Mouse (Mus musculus) T-helper 1 cell (primary cell): Measurements from ENCODE around the gene Rgl2.
"Not testable (repeated sequence)": the region's sequence is repeated elsewhere in the genome, so short reads cannot be mapped to it uniquely, and the experiment has no call there.

Experiments
- in situ Hi-C: fragments of 300-600 bp; cut with MboI, MseI; formaldehyde crosslinking; loops from one replicate; pipeline ENCODE4 v1.15.1; 2025; ENCODE audit warnings: high pct_unique_total_duplicates

Gene Rgl2

GRCm38 (mm10) chr17:33968489-33968888, 39.1 kb downstream of the Rgl2 start:
- in situ Hi-C loops: no loop called here

- in situ Hi-C loops: no loop called here
These were observed 39.6 kb downstream of the Rgl2 start for GRCm38 (mm10) chr17:33968927-33969326.

- in situ Hi-C loops: no loop called here
These were observed 40.1 kb downstream of the Rgl2 start for GRCm38 (mm10) chr17:33969394-33969793.

- in situ Hi-C loops: loop anchor here (5.0 to 10.0 kb wide), 2 partner anchors 35 to 1588 kb away; partner anchors contain the start of gene Wiz
These were observed 43.3 kb downstream of the Rgl2 start for GRCm38 (mm10) chr17:33972691-33973090.

DNA sequence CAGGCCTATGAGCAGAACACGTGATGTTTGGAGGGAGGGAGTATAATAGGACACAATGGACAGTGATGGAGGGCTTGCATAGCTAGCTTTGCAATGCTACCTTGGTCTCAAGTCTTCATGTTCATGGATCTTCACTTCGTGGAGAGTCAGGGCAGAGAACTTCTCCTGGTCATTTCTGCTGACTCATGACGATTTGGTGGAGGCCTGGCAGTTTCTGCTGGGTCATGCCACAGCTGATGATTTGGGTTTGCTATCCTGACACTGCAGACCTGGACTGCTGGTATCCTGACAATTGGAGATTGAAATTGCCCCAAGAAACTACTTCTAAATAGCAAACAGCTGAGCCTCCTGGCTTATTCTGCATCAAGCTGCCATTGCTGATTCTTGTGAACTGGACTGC, 44.2 kb downstream of the Rgl2 start:
- in situ Hi-C loops: loop anchor here (5.0 to 10.0 kb wide), 2 partner anchors 34 to 1589 kb away; partner anchors contain the start of gene Wiz

GRCm38 (mm10) chr17:33977861-33978557, 48.7 kb downstream of the Rgl2 start:
- in situ Hi-C loops: loop anchor here (10.0 kb wide), 1 partner anchor 1593 kb away; the partner anchor contains the start of gene Wiz

GRCm38 (mm10) chr17:33978631-33979031, 49.3 kb downstream of the Rgl2 start:
- in situ Hi-C loops: loop anchor here (10.0 kb wide), 1 partner anchor 1594 kb away; the partner anchor contains the start of gene Wiz

DNA sequence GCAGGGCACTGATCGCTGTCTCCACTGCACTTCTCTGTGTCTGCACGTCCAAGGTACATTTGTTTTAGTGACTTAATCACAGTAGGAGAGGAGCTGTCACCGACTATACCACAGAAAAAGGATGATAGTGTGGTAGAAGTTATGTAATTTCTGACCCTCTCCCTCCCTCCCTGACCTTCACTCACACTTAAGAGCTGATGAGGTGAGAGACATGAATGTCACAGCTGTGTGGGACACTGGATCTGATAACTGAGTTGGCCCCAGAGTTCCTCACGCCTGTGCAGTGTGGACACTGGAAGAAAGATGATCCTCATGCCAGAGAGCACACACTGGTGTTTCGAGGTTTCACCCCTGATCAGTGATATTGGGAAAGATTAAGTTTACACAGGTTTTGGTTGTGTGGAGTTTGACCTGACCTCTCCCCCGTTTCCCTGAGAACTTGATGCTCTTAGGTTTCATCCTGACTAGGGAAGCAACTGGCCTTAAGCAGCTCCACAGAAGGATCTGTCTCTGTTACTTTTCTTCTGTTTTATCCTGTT, 50.2 kb downstream of the Rgl2 start:
- in situ Hi-C loops: loop anchor here (10.0 kb wide), 1 partner anchor 1595 kb away; the partner anchor contains the start of gene Wiz

DNA sequence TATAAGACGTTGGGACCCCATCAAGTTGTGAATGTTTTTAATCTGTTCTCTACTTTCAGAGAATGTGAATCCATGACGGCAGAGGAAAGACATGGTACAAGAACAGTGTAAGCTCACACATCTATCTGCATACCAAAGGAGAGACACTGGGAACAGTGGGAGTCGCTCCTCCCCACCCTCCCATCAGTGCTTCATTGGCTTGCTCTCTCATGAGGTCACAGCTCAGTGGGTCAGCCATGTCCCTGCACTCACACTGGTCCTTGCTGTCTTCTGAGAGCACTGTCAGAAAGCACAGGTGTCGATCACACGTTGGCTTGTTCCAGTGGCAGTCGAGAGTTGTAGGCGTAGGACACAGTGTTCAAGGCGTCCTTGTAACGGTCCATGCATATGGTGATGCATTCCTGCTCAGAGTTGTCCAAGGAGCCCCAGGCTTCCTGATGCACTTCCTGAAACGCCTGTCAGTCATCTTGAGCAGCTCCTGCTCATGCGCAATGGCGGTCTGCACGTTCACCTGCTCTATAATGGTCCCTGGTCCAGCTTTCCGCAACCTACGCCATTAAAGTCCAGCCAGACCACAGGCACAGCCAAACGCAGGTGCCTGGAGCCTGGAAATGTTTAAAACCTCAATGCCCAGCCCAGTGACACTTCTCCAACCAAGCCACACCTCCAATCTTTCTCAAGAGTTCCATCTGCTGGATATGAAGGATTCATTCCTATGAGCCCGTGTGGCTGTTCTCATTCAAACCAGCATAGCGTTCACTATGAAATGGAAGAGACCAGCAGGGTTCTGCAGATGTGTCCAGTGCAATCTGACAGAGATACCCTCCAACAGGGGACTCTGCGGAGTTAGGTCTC, 51.1 kb downstream of the Rgl2 start:
- in situ Hi-C loops: no loop called here

DNA sequence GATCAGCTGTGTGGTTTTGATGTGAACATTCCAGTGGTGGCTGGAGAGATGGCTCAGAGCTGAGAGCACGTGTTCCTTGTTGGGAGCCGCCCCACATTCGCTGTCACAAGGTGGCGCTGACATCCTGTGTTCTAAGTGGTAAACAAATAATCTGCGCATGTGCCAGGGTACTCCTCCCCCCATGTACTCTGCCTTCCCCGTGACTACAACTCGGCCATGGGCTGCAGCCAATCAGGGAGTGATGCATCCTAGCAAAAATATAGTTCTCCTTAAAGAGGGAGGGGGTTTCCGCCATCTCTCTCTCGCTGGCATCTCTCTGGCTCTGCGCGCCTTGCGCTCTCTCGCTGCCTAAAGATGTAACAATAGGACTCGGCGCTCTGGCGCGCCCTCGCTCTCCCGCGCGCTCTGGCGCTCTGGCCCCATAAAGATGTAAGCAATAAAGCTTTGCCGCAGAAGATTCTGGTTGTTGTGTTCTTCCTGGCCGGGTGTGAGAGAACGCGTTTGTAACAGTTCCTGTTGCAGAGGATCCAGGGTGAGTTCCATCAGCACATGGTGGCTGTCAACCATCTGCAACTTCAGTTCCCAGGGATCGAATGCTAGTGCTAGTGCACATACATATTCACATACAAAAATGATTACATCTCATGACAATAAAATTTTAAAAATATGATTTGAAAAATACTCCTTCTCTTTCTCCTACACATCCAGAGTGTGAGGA, 52.0 kb downstream of the Rgl2 start:
- in situ Hi-C loops: not testable (repeated sequence)

GRCm38 (mm10) chr17:33982136-33982535, 52.8 kb downstream of the Rgl2 start:
- in situ Hi-C loops: not testable (repeated sequence)
